Mouse (Mus musculus): ENCODE measurements around the gene Keap1.

DNA sequence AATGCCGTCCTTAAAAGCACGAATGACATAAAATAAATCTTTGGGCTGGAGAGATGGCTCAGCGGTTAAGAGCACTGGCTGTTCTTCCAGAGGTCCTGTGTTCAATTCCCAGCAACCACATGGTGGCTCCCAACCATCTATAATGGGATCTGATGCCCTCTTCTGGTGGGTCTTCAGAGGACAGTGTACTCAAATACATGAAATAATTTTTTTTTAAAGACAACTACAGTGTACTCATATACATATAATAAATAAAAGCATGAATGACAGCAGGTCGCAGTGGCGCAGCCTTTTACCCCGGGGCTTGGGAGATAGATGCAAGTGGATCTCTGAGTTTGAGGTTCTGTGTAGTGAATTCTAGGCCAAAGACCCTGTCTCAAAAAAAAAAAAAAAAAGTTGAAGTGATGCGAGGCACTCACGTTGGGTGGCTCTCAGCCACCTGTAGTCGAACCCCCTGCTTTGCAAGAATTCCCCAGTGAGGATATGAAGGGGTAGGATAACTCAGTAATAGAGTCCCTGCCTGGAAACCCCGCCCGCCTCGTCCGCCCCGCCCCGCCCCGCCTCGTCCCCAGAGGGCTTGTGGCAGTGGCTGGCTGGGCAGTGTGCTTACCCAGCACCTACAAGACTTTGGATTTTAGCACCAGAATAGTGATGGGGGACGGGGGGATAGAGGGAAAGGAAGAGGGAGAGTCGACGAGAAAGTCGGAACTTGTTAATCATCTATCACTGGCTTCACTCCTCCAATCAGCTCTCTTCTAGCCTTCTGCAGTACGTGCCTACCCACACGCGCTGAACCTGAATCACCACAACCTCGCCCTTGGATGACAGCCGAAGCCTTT is 14.4 kb downstream of the Keap1 start:
- TF ChIP-seq CTCF (IDR thresholded peaks at IDR 0.05; ENCODE audit: insufficient read depth, low read depth, low read length) (no peak), POLR2A (IDR thresholded peaks at IDR 0.05; ENCODE audit: insufficient read depth, low read depth, low read length) (no peak)

Data from olfactory bulb, adult 2 months (tissue).